Mouse (Mus musculus): ENCODE data around the gene Dusp18. TPM values are rescaled to one million over a fixed set of nuclear protein-coding genes. Genes with fewer than 3 reads are reported as not detected.

The Dusp18 gene
- polyA plus RNA-seq, 1 experiment from 2014 or later: 13.6 TPM

DNA sequence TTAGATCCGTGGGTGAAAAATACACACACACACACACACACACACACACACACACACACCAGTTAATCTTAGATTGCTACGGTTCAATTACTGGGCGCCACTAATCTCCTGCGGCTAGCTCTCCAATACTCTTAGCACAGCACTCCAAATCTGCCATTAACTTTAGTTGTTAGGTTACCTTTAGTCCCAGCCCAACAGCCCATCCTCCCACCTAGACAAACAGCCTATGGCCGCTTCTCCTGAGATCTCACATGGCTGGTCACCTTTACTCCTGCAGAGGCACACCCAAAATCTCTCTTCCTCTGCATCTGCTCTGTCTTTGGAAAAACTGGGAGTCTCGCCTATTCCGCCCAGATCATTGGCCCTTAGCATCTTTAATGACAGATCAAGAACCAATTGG lies 46.3 kb downstream of the Dusp18 start:
- 0 out of 2 replicates have a peak, but pooled peaks cover 4% of the 10 kb centered on the region for H3K27me3 ChIP-seq (ENCODE audit: insufficient read depth, poor library complexity, severe bottlenecking)
- no peaks in the 10 kb centered on the region for H3K4me1 ChIP-seq
- no peak overlapping the region for H3K27ac ChIP-seq
- no peak for DNase-seq (ENCODE audit: low spot score)
- no peaks in the 10 kb centered on the region for H3K36me3 ChIP-seq
- no peaks in the 10 kb centered on the region for H3K9me3 ChIP-seq
- H3K4me3 ChIP-seq: no peak overlapping the region
- whole genome bisulfite sequencing: 82% methylated on average over 7 of the region's 7 CpGs

GRCm38 (mm10) chr11:3946386-3946785 lies 51.3 kb downstream of the Dusp18 start:
- Histone ChIP-seq H3K9me3 (no peaks in the 10 kb centered on the region), H3K27me3 (ENCODE audit: insufficient read depth, poor library complexity, severe bottlenecking) (no peaks in the 10 kb centered on the region), H3K36me3 (no peaks in the 10 kb centered on the region), H3K4me1 (no peaks in the 10 kb centered on the region), H3K4me3 (no peak overlapping the region), H3K27ac (no peak overlapping the region)
- WGBS: 17% methylated on average over 1 of the region's 1 CpGs
- DNase-seq (ENCODE audit: low spot score): no peak

Other genes starting within 250 kb of the Dusp18 start
- gene Morc2a, start 246.0 kb upstream of the Dusp18 start, polyA plus RNA-seq (2016; fragmentation: Nextera tagmentation; extraction: Ambion mirVana): 28.2 and 32.6 TPM in 2 replicates
- 0.11 and 0.29 TPM in 2 replicates for gene Osbp2, start 31.3 kb upstream of the Dusp18 start, polyA plus RNA-seq (2016; fragmentation: Nextera tagmentation; extraction: Ambion mirVana)
- gene 4921536K21Rik, start 142 bp upstream of the Dusp18 start, polyA plus RNA-seq (2016; fragmentation: Nextera tagmentation; extraction: Ambion mirVana): 0.31 and 0.33 TPM in 2 replicates
- 4.4 and 6.2 TPM in 2 replicates for gene Slc35e4, start 19.4 kb downstream of the Dusp18 start, polyA plus RNA-seq (2016; fragmentation: Nextera tagmentation; extraction: Ambion mirVana)
- gene Tcn2, start 36.9 kb downstream of the Dusp18 start, polyA plus RNA-seq (2016; fragmentation: Nextera tagmentation; extraction: Ambion mirVana): 50.3 and 56.3 TPM in 2 replicates
- gene Pes1, start 68.7 kb downstream of the Dusp18 start, polyA plus RNA-seq (2016; fragmentation: Nextera tagmentation; extraction: Ambion mirVana): 65.9 and 80.1 TPM in 2 replicates
- gene 4930556J24Rik, start 81.5 kb downstream of the Dusp18 start, polyA plus RNA-seq (2016; fragmentation: Nextera tagmentation; extraction: Ambion mirVana): 0.15 TPM in 1 of 2 replicates, not detected in the other
- gene Gal3st1, start 88.4 kb downstream of the Dusp18 start, polyA plus RNA-seq (2016; fragmentation: Nextera tagmentation; extraction: Ambion mirVana): 0.32 and 0.73 TPM in 2 replicates
- 0.07 and 0.50 TPM in 2 replicates for gene Sec14l4, start 136.2 kb downstream of the Dusp18 start, polyA plus RNA-seq (2016; fragmentation: Nextera tagmentation; extraction: Ambion mirVana)
- gene Sec14l3, start 169.6 kb downstream of the Dusp18 start, polyA plus RNA-seq (2016; fragmentation: Nextera tagmentation; extraction: Ambion mirVana): not detected in 2 replicates
- 25.7 and 26.0 TPM in 2 replicates for gene Mtfp1, start 200.2 kb downstream of the Dusp18 start, polyA plus RNA-seq (2016; fragmentation: Nextera tagmentation; extraction: Ambion mirVana)
- 0.94 and 2.1 TPM in 2 replicates for gene Sec14l2, start 228.2 kb downstream of the Dusp18 start, polyA plus RNA-seq (2016; fragmentation: Nextera tagmentation; extraction: Ambion mirVana)
- gene Rnf215, start 240.0 kb downstream of the Dusp18 start, polyA plus RNA-seq (2016; fragmentation: Nextera tagmentation; extraction: Ambion mirVana): 16.4 and 17.1 TPM in 2 replicates

Measured in heart, embryonic 10.5 days (tissue).